Mouse (Mus musculus) kidney, adult 2 months (tissue): ENCODE data around the gene Pzp. TPM values are rescaled to one million over a fixed set of nuclear protein-coding genes. Genes with fewer than 3 reads are reported as not detected.
A peak's percentile ranks its signal among the peaks of the same experiment; 100 is the strongest.

Experiments used
- DNase-seq: peaks from one replicate; pipeline ENCODE4 v3.0.0; 2021
- H3K27ac ChIP-seq: fragments of 200-500 bp; 2 replicates; pipeline ENCODE4 v1.5.1; 2012; ENCODE audit warnings: low read depth, low read length, control low read depth, inconsistent platforms; ENCODE audit not compliant: insufficient read depth
- H3K27me3 ChIP-seq: fragments of 200-500 bp; replicated peaks from 2 replicates; pipeline ENCODE4 v1.6.1; 2012; ENCODE audit warnings: mild to moderate bottlenecking, moderate library complexity, low read length, inconsistent platforms; ENCODE audit not compliant: control insufficient read depth, insufficient read depth
- H3K36me3 ChIP-seq: fragments of 200-500 bp; 2 replicates; pipeline ENCODE4 v1.6.1; 2012; ENCODE audit warnings: mild to moderate bottlenecking, moderate library complexity, low read length, inconsistent platforms; ENCODE audit not compliant: control insufficient read depth, insufficient read depth
- H3K4me1 ChIP-seq: fragments of 200-500 bp; 2 replicates; pipeline ENCODE4 v1.6.1; 2011; ENCODE audit warnings: low read length; ENCODE audit not compliant: control insufficient read depth, insufficient read depth
- H3K4me3 ChIP-seq: fragments of 200-500 bp; 2 replicates; pipeline ENCODE4 v1.5.1; 2011; ENCODE audit warnings: mild to moderate bottlenecking, low read depth, low read length, control low read depth; ENCODE audit not compliant: insufficient read depth
- CTCF ChIP-seq: fragments of 200-500 bp; conservative IDR thresholded peaks from 2 replicates; pipeline ENCODE4 v1.5.1; 2011; ENCODE audit warnings: low read depth, mild to moderate bottlenecking, control low read depth, low read length, moderate library complexity, mixed read lengths; ENCODE audit not compliant: insufficient read depth, insufficient read length
- POLR2A ChIP-seq: fragments of 200-500 bp; IDR thresholded peaks from one replicate; pipeline ENCODE4 v1.6.1; 2011; ENCODE audit warnings: low read depth, low read length, control low read depth
- WGBS: fragments of 180-500 bp; shearing (Covaris S2); methylation state at CpG from one replicate; pipeline ENCODE4 v1.1.7; 2018; 5-methylcytosine and 5-hydroxymethylcytosine counted together
- polyA plus RNA-seq: library from polyadenylated mRNA; depleted of rRNA; stranded (reverse); fragments of >200 nt; gene quantifications from 2 replicates; pipeline ENCODE4 v1.2.3, GENCODE M21; 2012

Gene Pzp
- polyA plus RNA-seq, 1 experiment, result 0.05 TPM

DNA sequence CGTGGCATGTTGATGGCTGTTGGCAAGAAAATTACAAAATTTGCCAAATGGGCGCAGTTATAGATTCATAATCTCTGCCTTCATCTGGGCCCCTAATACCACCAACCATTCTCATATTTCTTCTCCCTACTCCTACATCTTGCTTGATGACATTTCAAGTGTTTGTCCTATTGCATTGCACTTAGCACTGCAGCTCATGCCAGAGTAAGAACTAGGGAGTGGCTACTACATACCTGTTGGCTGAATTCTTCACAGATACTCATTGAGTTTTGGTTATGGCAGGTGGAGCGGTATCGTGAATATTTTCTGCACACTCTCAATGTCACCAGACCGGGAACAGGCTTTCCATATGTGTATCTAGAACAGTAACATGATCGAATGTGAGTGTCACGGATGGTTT, 7.4 kb downstream of the Pzp start:
- H3K36me3 ChIP-seq, result no peaks in the 10 kb centered on the region
- H3K4me1 ChIP-seq, result no peaks in the 10 kb centered on the region
- no peak overlapping the region for H3K27ac ChIP-seq
- 85% methylated on average over 7 of the region's 7 CpGs for WGBS
- H3K27me3 ChIP-seq, result no peaks in the 10 kb centered on the region
- TF ChIP-seq POLR2A (no peak), CTCF (no peak)
- H3K4me3 ChIP-seq, result no peak overlapping the region
- no peak for DNase-seq

DNA sequence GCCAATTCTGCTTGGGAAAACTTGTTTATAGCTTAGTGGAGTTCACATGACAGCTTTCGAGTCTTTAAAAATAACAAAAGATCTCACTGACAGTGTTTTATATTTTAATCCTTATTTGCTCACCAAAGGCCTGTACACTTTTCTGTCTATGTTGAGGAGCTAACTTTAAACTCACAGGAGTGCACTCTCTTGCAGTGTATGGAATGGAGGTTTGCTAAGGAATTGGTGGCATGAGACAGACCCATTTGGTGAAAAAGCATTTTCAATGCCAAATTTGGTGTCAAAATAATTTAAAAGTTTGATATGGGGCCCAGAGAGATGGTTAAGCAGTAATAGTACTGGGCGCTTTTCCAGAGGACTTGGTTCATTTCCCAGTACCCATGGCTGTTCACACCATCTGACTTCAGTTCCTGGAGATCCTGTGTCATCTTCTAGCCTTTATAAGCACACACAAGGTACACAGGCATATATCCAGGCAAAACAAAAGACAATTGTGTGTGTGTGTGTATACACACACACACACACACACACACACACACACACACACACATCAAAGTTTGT, 20.8 kb downstream of the Pzp start:
- no peak for TF ChIP-seq POLR2A
- no peak for TF ChIP-seq CTCF
- Histone ChIP-seq H3K4me3 (no peak overlapping the region), H3K4me1 (no peaks in the 10 kb centered on the region), H3K27me3 (no peaks in the 10 kb centered on the region), H3K27ac (no peak overlapping the region), H3K36me3 (no peaks in the 10 kb centered on the region)
- WGBS, result 85% methylated on average over 2 of the region's 2 CpGs
- no peak for DNase-seq

DNA sequence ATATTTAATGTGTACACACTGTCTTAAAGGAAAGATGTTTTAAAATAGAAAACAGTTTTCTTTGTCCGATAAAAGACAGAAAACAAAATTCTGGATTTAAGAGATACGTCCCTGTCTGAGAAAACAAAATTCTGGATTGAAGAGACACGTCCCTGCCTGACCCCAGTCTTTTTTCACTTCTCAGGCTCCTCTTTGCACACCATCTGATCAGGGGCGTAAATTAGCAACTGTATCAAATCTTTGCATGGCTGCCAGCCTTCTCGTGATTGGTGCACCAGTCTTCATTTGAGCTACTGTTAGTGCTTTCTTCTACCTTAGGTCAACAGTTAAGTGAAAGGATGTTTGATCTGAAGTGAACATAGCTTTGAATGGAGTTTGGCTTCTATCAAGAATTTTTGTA, 21.8 kb downstream of the Pzp start:
- H3K4me1 ChIP-seq, result no peaks in the 10 kb centered on the region
- H3K36me3 ChIP-seq, result no peaks in the 10 kb centered on the region
- no peak overlapping the region for H3K4me3 ChIP-seq
- WGBS, result 66% methylated on average over 5 of the region's 5 CpGs
- DNase-seq, result no peak
- TF ChIP-seq CTCF, result no peak
- no peak for TF ChIP-seq POLR2A
- no peak overlapping the region for H3K27ac ChIP-seq
- no peaks in the 10 kb centered on the region for H3K27me3 ChIP-seq

DNA sequence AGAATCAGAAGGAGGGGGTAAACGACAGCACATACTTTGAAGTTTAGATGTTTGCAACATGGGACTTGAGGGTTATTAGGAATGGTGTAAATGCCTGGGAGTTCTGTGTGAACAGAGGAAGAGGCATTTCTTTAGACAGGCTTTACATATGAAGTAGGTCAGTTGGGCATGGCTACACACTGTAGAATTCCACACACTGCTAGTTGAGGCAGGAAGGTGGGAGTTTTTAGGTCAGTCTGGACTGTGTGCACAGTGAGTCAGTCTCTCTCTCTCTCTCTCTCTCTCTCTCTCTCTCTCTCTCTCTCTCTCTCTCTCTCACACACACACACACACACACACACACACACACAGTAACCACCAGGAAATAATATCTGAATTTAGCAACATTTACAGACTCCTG, 31.2 kb downstream of the Pzp start:
- no peak overlapping the region for H3K4me3 ChIP-seq
- DNase-seq, result no peak
- H3K36me3 ChIP-seq, result no peaks in the 10 kb centered on the region
- H3K27ac ChIP-seq, result no peak overlapping the region
- WGBS, result 26% methylated on average over 1 of the region's 1 CpGs
- TF ChIP-seq POLR2A (no peak), CTCF (no peak)
- no peaks in the 10 kb centered on the region for H3K27me3 ChIP-seq
- H3K4me1 ChIP-seq, result no peaks in the 10 kb centered on the region

DNA sequence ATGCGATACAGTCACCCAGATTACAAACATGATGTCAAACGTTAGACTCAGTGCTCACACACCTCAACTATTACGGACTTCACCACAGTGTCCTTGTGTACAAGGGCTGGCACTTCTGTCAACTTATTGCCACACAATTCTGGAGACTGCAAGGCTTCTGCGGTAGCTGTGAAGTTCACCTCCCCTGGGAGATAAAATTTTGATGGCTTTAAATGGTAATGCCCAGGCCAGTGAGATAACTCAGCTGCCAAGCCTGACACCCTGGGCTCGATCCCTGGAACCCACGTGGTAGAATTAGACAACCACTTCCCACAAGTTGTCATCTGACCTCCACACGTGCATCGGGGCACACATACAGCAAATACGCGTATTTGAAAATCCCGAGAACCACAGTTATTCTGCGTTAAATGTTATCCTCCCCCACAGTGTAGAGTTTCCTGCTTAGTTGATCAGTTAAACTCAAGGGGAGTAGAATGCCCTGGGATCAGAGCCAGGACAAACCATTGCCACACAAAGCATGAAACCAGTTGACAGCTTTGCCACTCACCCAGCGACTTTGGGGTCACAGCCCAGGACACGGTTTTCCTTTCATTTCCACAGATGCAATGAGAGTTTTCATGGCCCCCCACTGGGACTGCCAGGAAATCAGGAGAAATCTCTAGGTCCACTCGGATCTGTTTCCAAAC, 31.7 kb downstream of the Pzp start:
- Histone ChIP-seq H3K36me3 (no peaks in the 10 kb centered on the region), H3K27me3 (no peaks in the 10 kb centered on the region), H3K4me1 (no peaks in the 10 kb centered on the region), H3K27ac (no peak overlapping the region), H3K4me3 (no peak overlapping the region)
- no peak for TF ChIP-seq POLR2A
- TF ChIP-seq CTCF, result no peak
- DNase-seq, result peak; percentile 8
- WGBS, result 42% methylated on average over 15 of the region's 15 CpGs

DNA sequence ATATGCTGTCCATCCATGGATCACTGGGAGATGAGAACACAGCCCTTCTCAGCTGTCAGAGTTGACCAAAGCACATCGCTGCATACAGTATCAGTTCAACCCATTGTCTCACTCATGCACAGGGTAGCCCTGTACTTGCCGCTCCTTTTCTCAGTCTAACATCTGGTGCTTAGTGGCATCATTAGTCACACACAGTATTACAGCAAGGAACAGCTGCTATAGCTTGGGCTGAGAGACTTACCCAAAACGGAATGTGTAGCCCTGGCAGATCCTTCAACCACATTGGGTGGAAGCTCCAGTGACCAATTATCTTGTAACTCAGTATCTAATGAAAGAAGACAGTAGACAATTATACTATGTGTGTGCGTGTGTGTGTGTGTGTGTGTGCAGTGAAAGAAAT, 34.6 kb downstream of the Pzp start:
- WGBS, result 91% methylated on average over 4 of the region's 4 CpGs
- Histone ChIP-seq H3K27me3 (no peaks in the 10 kb centered on the region), H3K4me3 (no peak overlapping the region), H3K36me3 (no peaks in the 10 kb centered on the region), H3K4me1 (no peaks in the 10 kb centered on the region), H3K27ac (no peak overlapping the region)
- DNase-seq, result no peak
- TF ChIP-seq POLR2A, result no peak
- TF ChIP-seq CTCF, result no peak

DNA sequence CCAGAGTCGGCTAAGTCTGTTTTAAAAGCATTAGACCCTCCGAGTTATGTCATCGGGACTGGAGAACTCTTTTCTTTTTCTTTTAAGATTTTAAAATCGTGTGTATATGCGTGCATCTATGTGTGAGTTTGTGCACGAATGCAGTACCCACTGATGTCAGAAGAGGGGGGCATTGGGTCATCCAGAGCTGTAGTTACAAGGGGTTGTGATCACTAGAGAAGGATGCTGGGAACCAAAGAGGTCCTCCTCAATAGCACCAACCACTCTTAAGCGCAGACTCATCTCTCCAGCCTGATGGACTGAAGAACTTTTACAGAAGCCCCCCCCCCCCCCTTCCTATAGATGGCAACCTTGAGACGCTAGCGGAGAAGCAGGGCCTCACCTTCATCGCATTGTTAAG, 36.4 kb downstream of the Pzp start:
- no peak for DNase-seq
- TF ChIP-seq CTCF, result no peak
- no peak for TF ChIP-seq POLR2A
- no peaks in the 10 kb centered on the region for H3K27me3 ChIP-seq
- no peak overlapping the region for H3K4me3 ChIP-seq
- H3K36me3 ChIP-seq, result no peaks in the 10 kb centered on the region
- H3K27ac ChIP-seq, result no peak overlapping the region
- H3K4me1 ChIP-seq, result no peaks in the 10 kb centered on the region
- 95% methylated on average over 10 of the region's 10 CpGs for WGBS
